Mouse (Mus musculus) hematopoietic stem cell, adult 5-6 weeks (primary cell): ENCODE data around the gene Slc22a23. TPM values are rescaled to one million over a fixed set of nuclear protein-coding genes. Genes with fewer than 3 reads are reported as not detected.

Source experiments
- total RNA-seq: library from RNA; stranded (forward); fragments of 172-1452, 232-1000 nt; gene quantifications from 2 replicates; pipeline ENCODE4 v1.2.3, GENCODE M21; 2017

Slc22a23 gene
- total RNA-seq, 1 experiment from 2014 or later, result 5.1 TPM

Other genes with a start within 250 kb of the Slc22a23 start
- gene Tubb2b, start 214.7 kb downstream of the Slc22a23 start, total RNA-seq, result 0.25 TPM in 1 of 2 replicates, not detected in the other
- gene Psmg4, start 182.2 kb downstream of the Slc22a23 start, total RNA-seq, result 197 and 238 TPM in 2 replicates